Mouse (Mus musculus) activated CD4-positive, CD25-positive, alpha-beta regulatory T cell, adult 9 weeks (primary cell): Measurements from ENCODE around the gene Sumf1. TPM values are rescaled to one million over a fixed set of nuclear protein-coding genes. Genes with fewer than 3 reads are reported as not detected.

Experiments
- polyA plus RNA-seq: library from polyadenylated mRNA; unstranded; fragments of 100-300 nt; shearing (Covaris generic); gene quantifications from one replicate; pipeline ENCODE4 v1.2.1, GENCODE M21; 2017

The Sumf1 gene
- 6.0 TPM for polyA plus RNA-seq

GRCm38 (mm10) chr6:108184847-108185684 lies at the start of gene Sumf1:
Gene Sumf1, minus strand, starts transcription at chr6:108185582.

GRCm38 (mm10) chr6:108212881-108213295 lies 27.5 kb upstream of the Sumf1 start, which contains the start of gene Itpr1:
Gene Itpr1, plus strand, starts transcription at chr6:108213096.

GRCm38 (mm10) chr6:108064918-108065526 lies 120.4 kb downstream of the Sumf1 start, which contains the start of gene Setmar:
Gene Setmar, plus strand, starts transcription at chr6:108065045.

Other genes with a start within 250 kb of the Sumf1 start
- gene Setmar, start 120.5 kb downstream of the Sumf1 start, polyA plus RNA-seq = 4.3 TPM
- gene Itpr1, start 27.5 kb upstream of the Sumf1 start, polyA plus RNA-seq = 29.6 TPM